Mouse (Mus musculus): ENCODE measurements around the gene Hdac7. TPM values are rescaled to one million over a fixed set of nuclear protein-coding genes. Genes with fewer than 3 reads are reported as not detected.

Hdac7 gene
- polyA plus RNA-seq (2014; fragmentation: Nextera tagmentation; extraction: Ambion mirVana): 28.3 and 30.2 TPM in 2 replicates

- DNase-seq (ENCODE audit: low spot score) (no peak), ATAC-seq (replicated peaks; ENCODE audit: low FRiP score, low TSS enrichment, low read depth) (no peak)
- Histone ChIP-seq H3K9ac (ENCODE audit: low read length) (no peak within 1 kb of the TSS), H3K4me3 (ENCODE audit: low read depth, low read length) (no peak within 1 kb of the TSS), H3K27ac (ENCODE audit: low read depth) (no peak within 1 kb of the TSS), H3K4me1 (replicated peaks; ENCODE audit: control insufficient read depth, insufficient read depth, low read length) (peaks cover 18% of the 10 kb centered on the region), H3K9me3 (ENCODE audit: control insufficient read depth, low read length) (no peaks in the 10 kb centered on the region), H3K4me2 (ENCODE audit: low read length) (no peak within 1 kb of the TSS), H3K27me3 (replicated peaks; ENCODE audit: control insufficient read depth, insufficient read depth, low read length) (no peaks in the 10 kb centered on the region), H3K36me3 (ENCODE audit: control insufficient read depth, insufficient read depth, low read length) (no peaks in the 10 kb centered on the region)
- WGBS: 64% methylated on average over 19 of the region's 19 CpGs
Measured at GRCm38 (mm10) chr15:97844037-97845034, at the start of gene Hdac7. Hdac7 (minus strand) TSS chr15:97844502.

- WGBS: 51% methylated on average over 8 of the region's 8 CpGs
- Histone ChIP-seq H3K4me3 (ENCODE audit: low read depth, low read length) (no peak overlapping the region), H3K27me3 (replicated peaks; ENCODE audit: control insufficient read depth, insufficient read depth, low read length) (no peaks in the 10 kb centered on the region), H3K36me3 (ENCODE audit: control insufficient read depth, insufficient read depth, low read length) (no peaks in the 10 kb centered on the region), H3K9me3 (ENCODE audit: control insufficient read depth, low read length) (no peaks in the 10 kb centered on the region), H3K4me2 (ENCODE audit: low read length) (no peak overlapping the region), H3K27ac (ENCODE audit: low read depth) (no peak overlapping the region), H3K9ac (ENCODE audit: low read length) (no peak overlapping the region), H3K4me1 (replicated peaks; ENCODE audit: control insufficient read depth, insufficient read depth, low read length) (no peaks in the 10 kb centered on the region)
- DNase-seq (ENCODE audit: low spot score) (no peak), ATAC-seq (replicated peaks; ENCODE audit: low FRiP score, low TSS enrichment, low read depth) (no peak)
Measured at GRCm38 (mm10) chr15:97892506-97892905, 48.2 kb upstream of the Hdac7 start.

GRCm38 (mm10) chr15:97890450-97890849 lies 46.1 kb upstream of the Hdac7 start:
- no peak overlapping the region for H3K4me2 ChIP-seq (ENCODE audit: low read length)
- H3K27ac ChIP-seq (ENCODE audit: low read depth): no peak overlapping the region
- WGBS: 86% methylated on average over 10 of the region's 10 CpGs
- no peaks in the 10 kb centered on the region for H3K9me3 ChIP-seq (ENCODE audit: control insufficient read depth, low read length)
- H3K4me1 ChIP-seq (replicated peaks; ENCODE audit: control insufficient read depth, insufficient read depth, low read length): no peaks in the 10 kb centered on the region
- H3K4me3 ChIP-seq (ENCODE audit: low read depth, low read length): no peak overlapping the region
- H3K9ac ChIP-seq (ENCODE audit: low read length): no peak overlapping the region
- no peak for ATAC-seq (replicated peaks; ENCODE audit: low FRiP score, low TSS enrichment, low read depth)
- H3K27me3 ChIP-seq (replicated peaks; ENCODE audit: control insufficient read depth, insufficient read depth, low read length): no peaks in the 10 kb centered on the region
- H3K36me3 ChIP-seq (ENCODE audit: control insufficient read depth, insufficient read depth, low read length): no peaks in the 10 kb centered on the region
- DNase-seq (ENCODE audit: low spot score): no peak

- 68% methylated on average over 11 of the region's 11 CpGs for WGBS
- Histone ChIP-seq H3K9me3 (ENCODE audit: control insufficient read depth, low read length) (no peaks in the 10 kb centered on the region), H3K27ac (ENCODE audit: low read depth) (no peak overlapping the region), H3K4me1 (replicated peaks; ENCODE audit: control insufficient read depth, insufficient read depth, low read length) (no peaks in the 10 kb centered on the region), H3K9ac (ENCODE audit: low read length) (no peak overlapping the region), H3K36me3 (ENCODE audit: control insufficient read depth, insufficient read depth, low read length) (no peaks in the 10 kb centered on the region), H3K4me3 (ENCODE audit: low read depth, low read length) (no peak overlapping the region), H3K4me2 (ENCODE audit: low read length) (no peak overlapping the region), H3K27me3 (replicated peaks; ENCODE audit: control insufficient read depth, insufficient read depth, low read length) (no peaks in the 10 kb centered on the region)
- ATAC-seq (replicated peaks; ENCODE audit: low FRiP score, low TSS enrichment, low read depth) (no peak), DNase-seq (ENCODE audit: low spot score) (no peak)
Measured at GRCm38 (mm10) chr15:97890017-97890416, 45.7 kb upstream of the Hdac7 start.

- H3K4me2 ChIP-seq (ENCODE audit: low read length): no peak overlapping the region
- H3K36me3 ChIP-seq (ENCODE audit: control insufficient read depth, insufficient read depth, low read length): no peaks in the 10 kb centered on the region
- H3K27ac ChIP-seq (ENCODE audit: low read depth): no peak overlapping the region
- H3K4me3 ChIP-seq (ENCODE audit: low read depth, low read length): no peak overlapping the region
- H3K9me3 ChIP-seq (ENCODE audit: control insufficient read depth, low read length): no peaks in the 10 kb centered on the region
- no peak for DNase-seq (ENCODE audit: low spot score)
- H3K9ac ChIP-seq (ENCODE audit: low read length): no peak overlapping the region
- no peaks in the 10 kb centered on the region for H3K4me1 ChIP-seq (replicated peaks; ENCODE audit: control insufficient read depth, insufficient read depth, low read length)
- WGBS: 85% methylated on average over 10 of the region's 10 CpGs
- H3K27me3 ChIP-seq (replicated peaks; ENCODE audit: control insufficient read depth, insufficient read depth, low read length): no peaks in the 10 kb centered on the region
- no peak for ATAC-seq (replicated peaks; ENCODE audit: low FRiP score, low TSS enrichment, low read depth)
Measured at GRCm38 (mm10) chr15:97887541-97888016, 43.3 kb upstream of the Hdac7 start.

- Histone ChIP-seq H3K36me3 (ENCODE audit: control insufficient read depth, insufficient read depth, low read length) (no peaks in the 10 kb centered on the region), H3K27me3 (replicated peaks; ENCODE audit: control insufficient read depth, insufficient read depth, low read length) (no peaks in the 10 kb centered on the region), H3K4me2 (ENCODE audit: low read length) (no peak overlapping the region), H3K4me3 (ENCODE audit: low read depth, low read length) (no peak overlapping the region), H3K4me1 (replicated peaks; ENCODE audit: control insufficient read depth, insufficient read depth, low read length) (no peaks in the 10 kb centered on the region), H3K27ac (ENCODE audit: low read depth) (no peak overlapping the region), H3K9me3 (ENCODE audit: control insufficient read depth, low read length) (no peaks in the 10 kb centered on the region), H3K9ac (ENCODE audit: low read length) (no peak overlapping the region)
- WGBS: 90% methylated on average over 8 of the region's 8 CpGs
- DNase-seq (ENCODE audit: low spot score): no peak
- no peak for ATAC-seq (replicated peaks; ENCODE audit: low FRiP score, low TSS enrichment, low read depth)
Measured at GRCm38 (mm10) chr15:97881423-97881822, 37.1 kb upstream of the Hdac7 start.

GRCm38 (mm10) chr15:97880441-97880840 lies 36.1 kb upstream of the Hdac7 start:
- WGBS: 77% methylated on average over 9 of the region's 9 CpGs
- H3K27me3 ChIP-seq (replicated peaks; ENCODE audit: control insufficient read depth, insufficient read depth, low read length): no peaks in the 10 kb centered on the region
- H3K27ac ChIP-seq (ENCODE audit: low read depth): no peak overlapping the region
- H3K36me3 ChIP-seq (ENCODE audit: control insufficient read depth, insufficient read depth, low read length): no peaks in the 10 kb centered on the region
- DNase-seq (ENCODE audit: low spot score): no peak
- H3K9ac ChIP-seq (ENCODE audit: low read length): no peak overlapping the region
- H3K9me3 ChIP-seq (ENCODE audit: control insufficient read depth, low read length): no peaks in the 10 kb centered on the region
- H3K4me1 ChIP-seq (replicated peaks; ENCODE audit: control insufficient read depth, insufficient read depth, low read length): no peaks in the 10 kb centered on the region
- H3K4me3 ChIP-seq (ENCODE audit: low read depth, low read length): no peak overlapping the region
- no peak overlapping the region for H3K4me2 ChIP-seq (ENCODE audit: low read length)
- no peak for ATAC-seq (replicated peaks; ENCODE audit: low FRiP score, low TSS enrichment, low read depth)

GRCm38 (mm10) chr15:97878696-97879328 lies 34.5 kb upstream of the Hdac7 start:
- ATAC-seq (replicated peaks; ENCODE audit: low FRiP score, low TSS enrichment, low read depth): no peak
- no peak for DNase-seq (ENCODE audit: low spot score)

More at GRCm38 (mm10) chr15:97878696-97879328, 34.5 kb upstream of the Hdac7 start:
- WGBS: 55% methylated on average over 7 of the region's 7 CpGs
- H3K27me3 ChIP-seq (replicated peaks; ENCODE audit: control insufficient read depth, insufficient read depth, low read length): no peaks in the 10 kb centered on the region
- H3K4me3 ChIP-seq (ENCODE audit: low read depth, low read length): no peak overlapping the region
- H3K4me1 ChIP-seq (replicated peaks; ENCODE audit: control insufficient read depth, insufficient read depth, low read length): no peaks in the 10 kb centered on the region
- H3K4me2 ChIP-seq (ENCODE audit: low read length): no peak overlapping the region
- H3K9me3 ChIP-seq (ENCODE audit: control insufficient read depth, low read length): no peaks in the 10 kb centered on the region
- H3K36me3 ChIP-seq (ENCODE audit: control insufficient read depth, insufficient read depth, low read length): no peaks in the 10 kb centered on the region
- H3K27ac ChIP-seq (ENCODE audit: low read depth): no peak overlapping the region
- no peak overlapping the region for H3K9ac ChIP-seq (ENCODE audit: low read length)

Measured in intestine, embryonic 14.5 days (tissue).